Mouse (Mus musculus): ENCODE measurements around the gene Tbc1d2.

DNA sequence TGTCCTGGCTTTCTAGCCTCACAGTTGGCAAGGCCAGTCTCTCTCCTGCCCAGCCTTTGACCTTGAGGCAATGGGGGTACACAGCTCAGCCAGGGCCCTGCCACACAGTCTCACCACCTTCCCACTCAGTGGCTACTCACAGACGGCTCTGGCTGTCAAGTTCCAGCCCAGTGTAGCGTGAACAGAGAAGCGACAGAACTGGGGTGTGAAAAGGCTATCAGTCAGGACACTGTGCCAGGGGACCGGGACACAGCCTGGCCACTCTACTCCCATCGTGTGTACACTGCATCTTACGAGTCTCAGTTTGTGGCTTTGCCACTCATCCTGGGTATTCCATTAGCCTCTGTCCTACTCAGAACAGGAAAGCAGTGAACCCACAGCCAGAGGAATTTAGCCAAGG lies 46.5 kb upstream of the Tbc1d2 start:
- no peak for TF ChIP-seq POLR2A (IDR thresholded peaks at IDR 0.05; ENCODE audit: borderline replicate concordance, insufficient read depth, low read length)
- TF ChIP-seq CTCF (IDR thresholded peaks at IDR 0.05; ENCODE audit: borderline replicate concordance, insufficient read depth, low read depth, low read length), result no peak
